Mouse (Mus musculus): ENCODE results near the gene Serpinc1.

GRCm38 (mm10) chr1:161037599-161037998 lies 59.2 kb downstream of the Serpinc1 start:
- TF ChIP-seq CTCF (IDR thresholded peaks at IDR 0.05; ENCODE audit: borderline replicate concordance, insufficient read depth, low read depth, low read length), result no peak
- TF ChIP-seq POLR2A (IDR thresholded peaks at IDR 0.05; ENCODE audit: borderline replicate concordance, insufficient read depth, low read length), result no peak
